Mouse (Mus musculus): ENCODE results near the gene Ifnar1. TPM values are rescaled to one million over a fixed set of nuclear protein-coding genes. Genes with fewer than 3 reads are reported as not detected.
A peak's percentile ranks its signal among the peaks of the same experiment; 100 is the strongest.

Ifnar1 gene
- polyA plus RNA-seq, 1 experiment from 2014 or later, result 60.6 TPM

DNA sequence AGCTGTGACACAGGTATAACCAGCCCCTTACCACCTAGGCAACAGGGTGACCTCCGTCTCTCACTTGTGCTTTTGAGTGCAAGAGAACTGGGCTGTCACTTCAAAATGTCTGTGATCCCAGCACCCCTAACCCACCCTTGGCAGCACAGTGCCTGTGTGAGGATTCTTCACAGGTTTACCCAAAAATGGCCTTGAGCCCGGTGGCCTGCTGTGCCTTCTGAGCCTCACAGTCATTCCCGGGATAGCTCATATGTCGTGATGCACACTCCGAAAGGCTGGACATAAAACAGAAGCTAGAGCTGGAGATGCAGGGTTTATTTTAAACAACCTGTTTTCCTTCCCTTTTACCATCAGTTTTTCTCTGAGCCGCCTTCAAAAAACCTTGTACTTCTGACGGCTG, 19.7 kb downstream of the Ifnar1 start:
- CTCF ChIA-PET, result interaction anchor here (1.1 kb wide), 1 partner anchor 49 kb away, joined by 3 read pairs; no protein-coding TSS in a partner anchor
- POLR2A ChIA-PET, result no interaction called here
- TF ChIP-seq CTCF (IDR thresholded peaks at IDR 0.05), result no peak
- DNase-seq (ENCODE audit: low read depth, low spot score), result no peak
- in situ Hi-C loops (cut with MboI; ENCODE audit: low pct_unique_long_range_greater_than_20kb), result no loop called here
- no peaks in the 10 kb centered on the region for H3K27me3 ChIP-seq
- no peak for ATAC-seq

DNA sequence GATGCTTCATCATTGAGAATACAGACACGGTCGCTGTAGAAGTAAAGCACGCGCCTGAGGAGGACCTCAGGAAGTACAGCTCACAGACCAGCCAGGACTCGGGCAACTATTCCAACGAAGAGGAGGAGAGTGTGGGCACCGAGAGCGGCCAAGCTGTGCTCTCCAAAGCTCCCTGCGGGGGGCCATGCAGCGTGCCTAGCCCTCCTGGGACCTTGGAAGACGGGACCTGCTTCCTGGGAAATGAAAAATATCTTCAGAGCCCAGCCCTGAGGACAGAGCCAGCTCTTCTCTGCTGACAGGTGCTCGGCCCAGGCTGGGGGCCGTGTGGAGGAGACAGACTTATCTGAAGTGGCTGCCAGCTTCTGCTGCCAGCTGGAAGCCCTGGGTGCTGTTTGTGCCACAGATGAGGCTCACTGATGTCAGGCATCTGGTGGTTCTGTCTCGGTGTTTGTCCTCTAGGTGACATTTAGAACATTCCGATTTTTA, 20.1 kb downstream of the Ifnar1 start:
- POLR2A ChIA-PET, result no interaction called here
- in situ Hi-C loops (cut with MboI; ENCODE audit: low pct_unique_long_range_greater_than_20kb), result no loop called here
- TF ChIP-seq CTCF (IDR thresholded peaks at IDR 0.05), result no peak
- no peaks in the 10 kb centered on the region for H3K27me3 ChIP-seq
- DNase-seq (ENCODE audit: low read depth, low spot score) (no peak), ATAC-seq (no peak)
- CTCF ChIA-PET, result interaction anchor here (1.1 to 1.2 kb wide), 2 partner anchors 50 to 77 kb away, joined by 3 to 4 read pairs; no protein-coding TSS in a partner anchor

DNA sequence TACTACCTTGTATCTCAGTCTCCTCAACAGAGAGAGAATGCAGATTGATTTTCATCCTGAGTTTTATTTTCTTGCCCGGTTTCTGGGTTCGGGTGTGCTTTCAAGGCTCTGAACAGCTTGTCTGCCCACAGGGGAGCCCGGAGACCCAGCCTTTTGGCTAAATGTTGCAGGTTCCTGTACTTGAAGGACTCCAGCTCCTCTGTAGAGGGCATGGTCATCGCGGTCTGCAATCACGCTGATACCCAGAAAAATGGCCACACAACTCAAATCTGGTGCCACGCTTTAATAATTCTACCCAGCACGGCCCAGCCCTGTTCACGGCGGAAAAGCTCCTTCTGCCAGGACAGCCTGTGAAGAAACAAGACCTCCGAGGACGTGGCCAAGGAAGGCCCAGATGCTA, 21.4 kb downstream of the Ifnar1 start:
- no peak for TF ChIP-seq CTCF (IDR thresholded peaks at IDR 0.05)
- ChIA-PET CTCF (interaction anchor here (1.2 kb wide), 1 partner anchor 76 kb away, joined by 4 read pairs; no protein-coding TSS in a partner anchor), POLR2A (interaction anchor here (0.6 to 1.4 kb wide), 2 partner anchors 16 to 369 kb away, joined by 3 read pairs; no protein-coding TSS in a partner anchor)
- in situ Hi-C loops (cut with MboI; ENCODE audit: low pct_unique_long_range_greater_than_20kb), result no loop called here
- no peak for ATAC-seq
- H3K27me3 ChIP-seq, result no peaks in the 10 kb centered on the region
- DNase-seq (ENCODE audit: low read depth, low spot score), result no peak

DNA sequence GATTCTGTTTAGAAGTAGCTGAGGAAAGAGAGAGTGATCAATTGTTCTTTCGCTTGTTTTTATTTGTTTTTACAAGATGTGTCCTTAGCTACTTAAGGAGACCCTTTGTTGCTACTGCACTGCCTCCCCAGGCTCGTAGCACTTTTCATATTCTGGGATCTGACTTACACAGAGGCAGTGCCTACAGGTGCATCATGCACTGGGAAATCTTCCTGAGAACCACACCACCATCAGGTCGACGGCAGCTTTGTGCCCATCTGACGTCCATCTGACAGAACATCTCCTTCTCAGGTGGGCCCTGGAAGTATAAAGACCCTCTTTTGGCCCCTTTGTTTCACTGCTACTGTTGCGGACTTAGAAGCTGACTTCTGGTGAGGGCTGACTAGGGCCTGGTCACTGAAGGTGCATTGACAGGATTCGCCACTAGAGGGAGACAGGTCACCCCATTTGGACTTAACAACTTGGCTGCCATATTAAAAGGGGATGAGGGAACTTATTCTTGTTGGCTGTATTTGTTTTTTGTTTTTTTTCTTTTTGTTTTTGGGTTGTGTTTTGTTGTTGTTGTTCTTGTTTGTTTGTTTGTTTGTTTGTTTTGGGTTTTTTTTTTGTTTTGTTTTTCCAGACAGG, 27.2 kb downstream of the Ifnar1 start:
- POLR2A ChIA-PET, result interaction anchor here (0.7 to 1.5 kb wide), 3 partner anchors 16 to 135 kb away, joined by 3 read pairs; partner anchors contain the start of genes Gart, Il10rb and Son
- CTCF ChIA-PET, result interaction anchor here (0.6 to 1.5 kb wide), 8 partner anchors 11 to 77 kb away, joined by 3 to 6 read pairs (median 3); no protein-coding TSS in a partner anchor
- ATAC-seq (no peak), DNase-seq (ENCODE audit: low read depth, low spot score) (no peak)
- H3K27me3 ChIP-seq, result no peaks in the 10 kb centered on the region
- TF ChIP-seq CTCF (IDR thresholded peaks at IDR 0.05), result peak; percentile 80
- in situ Hi-C loops (cut with MboI; ENCODE audit: low pct_unique_long_range_greater_than_20kb), result loop anchor here (5.0 kb wide), 2 partner anchors 45 to 75 kb away; no protein-coding TSS in a partner anchor

DNA sequence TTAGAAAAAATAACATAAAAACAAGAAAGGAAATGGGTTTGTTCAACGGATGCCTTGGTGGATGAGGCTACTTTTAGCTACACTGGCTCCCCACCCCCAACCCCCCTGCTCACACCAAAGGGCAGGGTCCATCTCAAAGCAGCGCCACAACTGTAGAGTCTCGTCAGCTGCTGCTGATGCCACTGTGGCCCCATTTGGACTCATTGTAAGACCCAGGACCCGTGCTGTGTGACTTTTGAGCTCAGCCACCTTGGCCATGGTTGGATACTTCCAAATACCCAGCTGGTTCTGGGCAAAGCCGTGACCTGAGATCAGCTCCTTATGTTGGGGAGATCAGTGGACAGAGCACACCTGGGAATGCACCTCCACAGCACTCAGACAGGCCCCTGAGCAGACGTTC, 28.1 kb downstream of the Ifnar1 start:
- in situ Hi-C loops (cut with MboI; ENCODE audit: low pct_unique_long_range_greater_than_20kb), result loop anchor here (5.0 kb wide), 2 partner anchors 44 to 74 kb away; no protein-coding TSS in a partner anchor
- ATAC-seq (no peak), DNase-seq (ENCODE audit: low read depth, low spot score) (no peak)
- no peaks in the 10 kb centered on the region for H3K27me3 ChIP-seq
- CTCF ChIA-PET, result interaction anchor here (1.5 kb wide), 1 partner anchor 69 kb away, joined by 6 read pairs; no protein-coding TSS in a partner anchor
- no peak for TF ChIP-seq CTCF (IDR thresholded peaks at IDR 0.05)
- POLR2A ChIA-PET, result interaction anchor here (0.6 kb wide), 1 partner anchor 828 kb away, joined by 3 read pairs; no protein-coding TSS in a partner anchor

DNA sequence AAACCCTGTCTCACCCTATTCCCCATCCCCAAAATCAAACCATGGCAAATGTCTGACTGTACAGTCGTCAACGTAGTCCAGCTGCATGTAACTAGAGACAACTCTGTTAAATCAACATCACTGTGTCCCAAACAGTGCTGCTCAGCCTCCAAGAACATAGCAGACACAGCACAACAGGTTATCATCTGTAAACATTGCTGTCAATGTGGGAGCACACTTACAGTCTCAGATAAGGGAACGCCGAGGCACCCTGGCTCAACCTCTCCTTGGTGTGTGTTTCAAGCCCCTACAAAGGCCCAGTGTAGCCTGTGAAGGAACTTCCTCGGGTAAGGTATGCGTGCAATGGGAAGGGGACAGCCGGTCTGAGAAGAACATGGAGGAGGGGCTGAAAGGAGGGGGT, 32.0 kb downstream of the Ifnar1 start:
- POLR2A ChIA-PET, result no interaction called here
- CTCF ChIA-PET, result no interaction called here

DNA sequence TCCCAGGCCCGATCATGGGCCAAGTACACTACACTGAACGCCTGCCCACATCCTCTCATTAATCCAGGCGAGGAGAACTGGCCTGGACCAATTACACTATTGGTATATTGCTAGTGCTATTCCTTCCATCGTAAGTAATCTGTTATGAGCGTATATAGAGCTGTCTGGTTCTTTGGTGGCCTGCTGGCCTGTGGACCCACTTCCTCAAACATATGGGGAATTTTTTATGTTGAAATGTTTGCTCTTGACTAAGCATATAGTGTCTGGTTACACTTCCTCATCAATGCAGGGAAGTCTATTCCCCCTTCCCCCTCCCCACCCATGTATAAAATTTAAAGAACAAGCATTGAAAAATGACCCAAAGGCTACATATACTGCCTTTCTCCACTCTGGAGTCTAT, 37.0 kb downstream of the Ifnar1 start:
- POLR2A ChIA-PET, result interaction anchor here (0.5 kb wide), 1 partner anchor 16 kb away, joined by 3 read pairs; no protein-coding TSS in a partner anchor
- no peaks in the 10 kb centered on the region for H3K27me3 ChIP-seq
- DNase-seq (ENCODE audit: low read depth, low spot score) (no peak), ATAC-seq (no peak)
- in situ Hi-C loops (cut with MboI; ENCODE audit: low pct_unique_long_range_greater_than_20kb), result no loop called here
- TF ChIP-seq CTCF (IDR thresholded peaks at IDR 0.05), result no peak
- CTCF ChIA-PET, result no interaction called here

More for the DNA sequence above, 32.0 kb downstream of the Ifnar1 start:
- DNase-seq (ENCODE audit: low read depth, low spot score) (no peak), ATAC-seq (no peak)
- no peak for TF ChIP-seq CTCF (IDR thresholded peaks at IDR 0.05)
- no peaks in the 10 kb centered on the region for H3K27me3 ChIP-seq
- in situ Hi-C loops (cut with MboI; ENCODE audit: low pct_unique_long_range_greater_than_20kb), result no loop called here

DNA sequence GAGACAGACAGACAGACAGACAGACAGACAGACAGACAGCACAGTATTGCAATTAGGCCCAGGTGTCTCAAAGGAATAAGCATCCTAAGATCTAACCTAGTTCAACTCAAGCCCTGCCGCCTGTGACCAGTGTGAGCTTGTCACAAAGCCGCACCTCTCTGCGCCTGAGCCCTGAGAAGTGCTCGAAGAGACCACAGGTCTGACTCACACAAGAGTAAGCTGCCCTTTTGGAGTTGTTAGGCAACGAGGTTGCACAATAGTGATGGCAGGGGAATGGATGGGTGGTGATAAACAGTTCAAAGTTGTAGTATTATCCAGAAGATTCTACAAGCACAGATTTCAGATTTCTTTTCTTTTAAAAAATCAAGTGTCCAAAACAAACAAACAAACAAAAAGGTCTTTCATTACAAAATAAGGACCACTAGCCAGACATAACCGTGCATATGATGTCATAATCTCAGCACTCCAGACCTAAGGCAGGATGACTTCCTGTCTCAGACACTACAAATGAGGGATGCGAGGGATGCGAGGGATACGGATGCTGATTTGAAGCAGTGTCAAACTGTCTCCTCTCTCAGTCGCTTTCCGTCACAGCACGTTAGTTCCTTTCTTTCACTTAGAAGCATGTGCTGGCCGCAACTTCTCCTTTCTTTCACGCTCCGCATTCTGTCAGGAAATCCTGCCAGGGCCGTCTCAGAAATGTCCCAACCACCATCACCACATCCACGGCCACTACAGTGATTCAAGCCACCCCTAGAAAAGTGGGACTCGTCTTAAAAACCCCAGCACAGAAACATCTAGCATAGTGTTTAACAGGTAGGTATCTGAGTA, 37.7 kb downstream of the Ifnar1 start:
- DNase-seq (ENCODE audit: low read depth, low spot score) (peak; percentile 64), ATAC-seq (peak; percentile 93)
- no peaks in the 10 kb centered on the region for H3K27me3 ChIP-seq
- TF ChIP-seq CTCF (IDR thresholded peaks at IDR 0.05), result no peak
- ChIA-PET POLR2A (interaction anchor here (0.5 to 1.2 kb wide), 2 partner anchors 11 to 16 kb away, joined by 3 read pairs; no protein-coding TSS in a partner anchor), CTCF (no interaction called here)
- in situ Hi-C loops (cut with MboI; ENCODE audit: low pct_unique_long_range_greater_than_20kb), result no loop called here

DNA sequence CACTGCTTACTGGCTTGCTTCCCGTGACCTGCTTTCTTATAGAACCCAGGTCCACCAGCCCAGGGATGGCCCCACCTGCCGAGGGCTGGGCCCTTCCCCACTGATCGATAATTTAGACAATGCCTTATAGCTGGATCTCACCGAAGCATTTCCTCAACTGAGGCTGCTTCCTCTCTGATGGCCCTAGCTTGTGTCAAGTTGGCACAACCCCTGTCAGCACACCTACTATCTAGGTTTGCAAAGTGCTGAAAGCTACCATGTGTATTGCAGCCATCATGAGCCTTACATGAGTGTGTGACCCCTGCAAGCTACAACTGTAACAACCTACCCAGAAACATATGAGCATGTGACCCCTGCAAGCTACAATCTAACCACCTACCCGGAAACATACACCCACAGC, 39.2 kb downstream of the Ifnar1 start:
- POLR2A ChIA-PET, result interaction anchor here (0.5 to 1.2 kb wide), 3 partner anchors 13 to 170 kb away, joined by 3 to 4 read pairs (median 3); no protein-coding TSS in a partner anchor
- DNase-seq (ENCODE audit: low read depth, low spot score) (no peak), ATAC-seq (no peak)
- H3K27me3 ChIP-seq, result no peaks in the 10 kb centered on the region
- in situ Hi-C loops (cut with MboI; ENCODE audit: low pct_unique_long_range_greater_than_20kb), result no loop called here
- TF ChIP-seq CTCF (IDR thresholded peaks at IDR 0.05), result no peak
- CTCF ChIA-PET, result interaction anchor here (1.3 kb wide), 1 partner anchor 57 kb away, joined by 4 read pairs; no protein-coding TSS in a partner anchor

DNA sequence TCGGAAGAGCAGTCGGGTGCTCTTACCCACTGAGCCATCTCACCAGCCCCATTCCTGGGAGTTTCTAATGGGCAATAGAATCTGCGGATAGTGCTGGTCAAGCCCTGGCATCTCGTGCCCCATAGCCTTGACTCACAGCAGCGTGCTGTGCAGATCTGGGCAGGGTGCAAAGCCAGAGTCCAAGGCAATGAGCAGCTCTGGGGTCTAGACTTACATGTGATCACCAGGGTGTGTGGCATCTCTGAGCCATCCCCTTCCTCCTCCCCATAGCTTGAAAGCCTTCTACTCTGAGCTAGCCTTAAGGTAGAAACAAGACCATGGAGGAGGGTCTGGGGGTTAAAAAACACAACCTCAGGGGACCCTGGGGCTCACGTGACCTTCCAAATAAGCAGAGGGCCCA, 41.2 kb downstream of the Ifnar1 start:
- in situ Hi-C loops (cut with MboI; ENCODE audit: low pct_unique_long_range_greater_than_20kb), result no loop called here
- POLR2A ChIA-PET, result no interaction called here
- no peak for DNase-seq (ENCODE audit: low read depth, low spot score)
- CTCF ChIA-PET, result no interaction called here
- no peak for TF ChIP-seq CTCF (IDR thresholded peaks at IDR 0.05)
- no peaks in the 10 kb centered on the region for H3K27me3 ChIP-seq
- no peak for ATAC-seq
